Mouse (Mus musculus) macrophage (primary cell): Measurements from ENCODE around the gene Lhfpl3. TPM values are rescaled to one million over a fixed set of nuclear protein-coding genes. Genes with fewer than 3 reads are reported as not detected.
A peak's percentile ranks its signal among the peaks of the same experiment; 100 is the strongest.

ENCODE experiments used
- H3K27ac ChIP-seq: fragments of 350-480 bp; formaldehyde crosslinking; 2 replicates; pipeline ENCODE4 v1.9.0; 2021
- H3K36me3 ChIP-seq: fragments of 350-480 bp; formaldehyde crosslinking; 2 replicates; pipeline ENCODE4 v1.9.0; 2021; ENCODE audit errors: inconsistent target
- H3K4me3 ChIP-seq: fragments of 350-480 bp; formaldehyde crosslinking; 2 replicates; pipeline ENCODE4 v1.9.0; 2021; ENCODE audit errors: inconsistent target
- H3K79me2 ChIP-seq: fragments of 350-480 bp; formaldehyde crosslinking; 2 replicates; pipeline ENCODE4 v1.9.0; 2021; ENCODE audit errors: inconsistent target
- WGBS: methylation state at CpG from one replicate; pipeline ENCODE4 v1.1.7; 2026; ENCODE audit warnings: inconsistent platforms; ENCODE audit not compliant: missing documents; 5-methylcytosine and 5-hydroxymethylcytosine counted together
- polyA plus RNA-seq: library from polyadenylated mRNA; stranded (reverse); fragments of 250-400 nt; gene quantifications from 3 replicates; pipeline ENCODE4 v1.2.4, GENCODE M21; 2018; ENCODE audit warnings: inconsistent platforms

Lhfpl3 gene
- polyA plus RNA-seq, 1 experiment from 2014 or later, result not detected

- H3K79me2 ChIP-seq, result no peaks in the 10 kb centered on the region
- WGBS, result 7% methylated on average over 1 of the region's 1 CpGs
Observed at GRCm38 (mm10) chr5:23010460-23010859, 264.6 kb downstream of the Lhfpl3 start.

GRCm38 (mm10) chr5:23013997-23014396, 268.1 kb downstream of the Lhfpl3 start:
- Histone ChIP-seq H3K4me3 (no peak overlapping the region), H3K27ac (no peak overlapping the region), H3K79me2 (no peaks in the 10 kb centered on the region), H3K36me3 (no peaks in the 10 kb centered on the region)

More at GRCm38 (mm10) chr5:23010460-23010859, 264.6 kb downstream of the Lhfpl3 start:
- no peaks in the 10 kb centered on the region for H3K36me3 ChIP-seq
- H3K27ac ChIP-seq, result no peak overlapping the region
- H3K4me3 ChIP-seq, result no peak overlapping the region

GRCm38 (mm10) chr5:23015587-23016335, 269.9 kb downstream of the Lhfpl3 start:
- H3K36me3 ChIP-seq, result no peaks in the 10 kb centered on the region
- WGBS, result 56% methylated on average over 8 of the region's 8 CpGs
- no peak overlapping the region for H3K4me3 ChIP-seq
- H3K27ac ChIP-seq, result no peak overlapping the region
- no peaks in the 10 kb centered on the region for H3K79me2 ChIP-seq

GRCm38 (mm10) chr5:23034944-23035726, 289.3 kb downstream of the Lhfpl3 start:
- Histone ChIP-seq H3K4me3 (no peak overlapping the region), H3K27ac (no peak overlapping the region), H3K79me2 (no peaks in the 10 kb centered on the region), H3K36me3 (no peaks in the 10 kb centered on the region)
- WGBS, result 43% methylated on average over 3 of the region's 6 CpGs

GRCm38 (mm10) chr5:23035727-23036029, 289.8 kb downstream of the Lhfpl3 start:
- Histone ChIP-seq H3K27ac (no peak overlapping the region), H3K79me2 (no peaks in the 10 kb centered on the region), H3K36me3 (no peaks in the 10 kb centered on the region), H3K4me3 (no peak overlapping the region)
- WGBS, result 87% methylated on average over 5 of the region's 5 CpGs

GRCm38 (mm10) chr5:23040429-23040828, 294.6 kb downstream of the Lhfpl3 start:
- no peaks in the 10 kb centered on the region for H3K79me2 ChIP-seq
- 71% methylated on average over 4 of the region's 4 CpGs for WGBS
- no peak overlapping the region for H3K4me3 ChIP-seq
- H3K27ac ChIP-seq, result no peak overlapping the region
- no peaks in the 10 kb centered on the region for H3K36me3 ChIP-seq

GRCm38 (mm10) chr5:23042862-23043261, 297.0 kb downstream of the Lhfpl3 start:
- no peaks in the 10 kb centered on the region for H3K79me2 ChIP-seq
- H3K27ac ChIP-seq, result no peak overlapping the region
- H3K4me3 ChIP-seq, result no peak overlapping the region
- 93% methylated on average over 5 of the region's 5 CpGs for WGBS
- H3K36me3 ChIP-seq, result no peaks in the 10 kb centered on the region

GRCm38 (mm10) chr5:23049083-23049663, 303.3 kb downstream of the Lhfpl3 start:
- Histone ChIP-seq H3K27ac (no peak overlapping the region), H3K36me3 (no peaks in the 10 kb centered on the region), H3K79me2 (no peaks in the 10 kb centered on the region), H3K4me3 (no peak overlapping the region)
- WGBS, result 65% methylated on average over 7 of the region's 7 CpGs

- H3K36me3 ChIP-seq, result no peaks in the 10 kb centered on the region
Observed at GRCm38 (mm10) chr5:23051458-23051857, 305.6 kb downstream of the Lhfpl3 start.

GRCm38 (mm10) chr5:23094894-23095293, 349.0 kb downstream of the Lhfpl3 start:
- Histone ChIP-seq H3K27ac (no peak overlapping the region), H3K79me2 (no peaks in the 10 kb centered on the region), H3K4me3 (no peak overlapping the region), H3K36me3 (no peaks in the 10 kb centered on the region)
- WGBS, result 83% methylated on average over 1 of the region's 1 CpGs

More at GRCm38 (mm10) chr5:23051458-23051857, 305.6 kb downstream of the Lhfpl3 start:
- H3K79me2 ChIP-seq, result no peaks in the 10 kb centered on the region
- H3K4me3 ChIP-seq, result no peak overlapping the region
- no peak overlapping the region for H3K27ac ChIP-seq
- WGBS, result 93% methylated on average over 5 of the region's 5 CpGs

- H3K79me2 ChIP-seq, result no peaks in the 10 kb centered on the region
- no peak overlapping the region for H3K4me3 ChIP-seq
- no peak overlapping the region for H3K27ac ChIP-seq
- 96% methylated on average over 2 of the region's 2 CpGs for WGBS
- no peaks in the 10 kb centered on the region for H3K36me3 ChIP-seq
Observed at GRCm38 (mm10) chr5:23106536-23106935, 360.7 kb downstream of the Lhfpl3 start.

- Histone ChIP-seq H3K4me3 (no peak overlapping the region), H3K27ac (no peak overlapping the region), H3K79me2 (no peaks in the 10 kb centered on the region), H3K36me3 (no peaks in the 10 kb centered on the region)
- 67% methylated on average over 6 of the region's 6 CpGs for WGBS
Observed at GRCm38 (mm10) chr5:23111307-23111706, 365.4 kb downstream of the Lhfpl3 start.

GRCm38 (mm10) chr5:23114249-23114648, 368.4 kb downstream of the Lhfpl3 start:
- H3K27ac ChIP-seq, result peak overlapping the region; percentile 15; the same call in 1 of the 2 replicates
- 61% methylated on average over 4 of the region's 4 CpGs for WGBS
- H3K36me3 ChIP-seq, result no peaks in the 10 kb centered on the region
- no peak overlapping the region for H3K4me3 ChIP-seq
- no peaks in the 10 kb centered on the region for H3K79me2 ChIP-seq

GRCm38 (mm10) chr5:23126851-23127250, 381.0 kb downstream of the Lhfpl3 start:
- Histone ChIP-seq H3K36me3 (no peaks in the 10 kb centered on the region), H3K79me2 (no peaks in the 10 kb centered on the region), H3K4me3 (no peak overlapping the region), H3K27ac (no peak overlapping the region)
- 60% methylated on average over 2 of the region's 2 CpGs for WGBS
